ENCODE assay signal across 9 mouse cellular contexts in genomic region chr4:46130221-46130620, GRCm38 (mm10). TPM values are rescaled to one million over a fixed set of nuclear protein-coding genes. Genes with fewer than 3 reads are reported as not detected.
A peak's percentile ranks its signal among the peaks of the same experiment; 100 is the strongest.
DNase-seq lines count a peak whose midpoint lies in the region; ATAC-seq and TF ChIP-seq lines count a peak whose summit lies in the region.
"Had no signal": no experiment of that assay in that cellular context is flagged by ENCODE, and none has a peak within 500 bp of the region (broad histone marks: within the 10 kb centered on the region; RNA-seq: fewer than 3 reads in every experiment).

No protein-coding gene starts in this region.

- DNase-seq in forebrain, postnatal 0 days, result peak; percentile 62
- DNase-seq in right cerebral cortex, adult 2 months (ENCODE audit: low spot score in 2 of 2), result peak; percentile 59 to 65
- DNase-seq in right cerebral cortex, adult 18-20 months, result no peak
- DNase-seq in heart, postnatal 4 days, result peak; percentile 59
- DNase-seq in lung, embryonic 14.5 days, result peak; percentile 79
- peak; percentile 67 for DNase-seq in thymus, adult 2 months

- no peak overlapping the region for H3K4me2 ChIP-seq in forebrain, postnatal 0 days (ENCODE audit: low read depth)
- no peak overlapping the region for H3K4me2 ChIP-seq in forebrain, embryonic 16.5 days (ENCODE audit: low read length)
- no peak overlapping the region for H3K4me2 ChIP-seq in lung, embryonic 14.5 days
- H3K4me2 ChIP-seq: limb, embryonic 12.5 days had no signal

- no peak for TF ChIP-seq POLR2A in bone marrow, adult 2 months (IDR thresholded peaks at IDR 0.05; ENCODE audit: borderline replicate concordance, control insufficient read depth, low read depth, low read length)
- TF ChIP-seq POLR2A in thymus, adult 2 months (IDR thresholded peaks at IDR 0.05; ENCODE audit: control insufficient read depth, extremely low read depth, insufficient read depth, low read length, poor library complexity), result no peak

- no peak overlapping the region for H3K4me3 ChIP-seq in forebrain, postnatal 0 days (ENCODE audit: low read depth, low read length)
- no peak overlapping the region for H3K4me3 ChIP-seq in forebrain, embryonic 16.5 days (replicated peaks; ENCODE audit: low read length)
- no peak overlapping the region for H3K4me3 ChIP-seq in bone marrow, adult 2 months (replicated peaks; ENCODE audit: control insufficient read depth, low read depth, low read length)
- H3K4me3 ChIP-seq in lung, embryonic 14.5 days (ENCODE audit: low read depth, low read length), result no peak overlapping the region
- no peak overlapping the region for H3K4me3 ChIP-seq in thymus, adult 2 months (ENCODE audit: control insufficient read depth, insufficient read depth, low read length)
- H3K4me3 ChIP-seq: limb, embryonic 12.5 days had no signal

- no peak overlapping the region for H3K9ac ChIP-seq in forebrain, postnatal 0 days
- H3K9ac ChIP-seq in forebrain, embryonic 16.5 days (replicated peaks; ENCODE audit: low read depth, low read length), result no peak overlapping the region
- H3K9ac ChIP-seq in lung, embryonic 14.5 days, result no peak overlapping the region
- H3K9ac ChIP-seq: limb, embryonic 12.5 days had no signal

- H3K9me3 ChIP-seq in forebrain, postnatal 0 days (ENCODE audit: low read length), result no peaks in the 10 kb centered on the region
- H3K9me3 ChIP-seq in forebrain, embryonic 16.5 days (ENCODE audit: control insufficient read depth, low read length), result no peaks in the 10 kb centered on the region
- H3K9me3 ChIP-seq in lung, embryonic 14.5 days (ENCODE audit: low read depth, low read length), result no peaks in the 10 kb centered on the region
- H3K9me3 ChIP-seq: limb, embryonic 12.5 days had no signal

- H3K36me3 ChIP-seq in forebrain, postnatal 0 days (ENCODE audit: insufficient read depth), result peaks cover 48% of the 10 kb centered on the region
- peaks cover 26% of the 10 kb centered on the region for H3K36me3 ChIP-seq in forebrain, embryonic 16.5 days (ENCODE audit: control insufficient read depth, insufficient read depth)
- H3K36me3 ChIP-seq in lung, embryonic 14.5 days (ENCODE audit: insufficient read depth), result peaks cover 78% of the 10 kb centered on the region
- peaks cover 11% of the 10 kb centered on the region for H3K36me3 ChIP-seq in thymus, adult 2 months (ENCODE audit: control insufficient read depth, insufficient read depth, low read length)

- H3K4me1 ChIP-seq in forebrain, postnatal 0 days (ENCODE audit: insufficient read depth), result no peaks in the 10 kb centered on the region
- H3K4me1 ChIP-seq in forebrain, embryonic 16.5 days (replicated peaks; ENCODE audit: control insufficient read depth, insufficient read depth, low read length), result no peaks in the 10 kb centered on the region
- no peaks in the 10 kb centered on the region for H3K4me1 ChIP-seq in bone marrow, adult 2 months (ENCODE audit: control insufficient read depth, insufficient read depth, low read length)
- H3K4me1 ChIP-seq in lung, embryonic 14.5 days (ENCODE audit: insufficient read depth), result no peaks in the 10 kb centered on the region
- H3K4me1 ChIP-seq in thymus, adult 2 months (replicated peaks; ENCODE audit: control insufficient read depth, insufficient read depth, low read length), result no peaks in the 10 kb centered on the region

- WGBS in forebrain, postnatal 0 days, result 73% methylated on average over 3 of the region's 3 CpGs
- 70% methylated on average over 3 of the region's 3 CpGs for WGBS in forebrain, embryonic 16.5 days
- WGBS in bone marrow, adult 2 months, result 72% methylated on average over 3 of the region's 3 CpGs
- WGBS in lung, embryonic 14.5 days, result 74% methylated on average over 3 of the region's 3 CpGs
- 94% methylated on average over 3 of the region's 3 CpGs for WGBS in thymus, adult 2 months

- H3K27ac ChIP-seq in forebrain, postnatal 0 days (ENCODE audit: low read depth, low read length), result no peak overlapping the region
- H3K27ac ChIP-seq in forebrain, embryonic 16.5 days (ENCODE audit: low read length), result no peak overlapping the region
- H3K27ac ChIP-seq in bone marrow, adult 2 months (ENCODE audit: control insufficient read depth, insufficient read depth, low read depth, low read length, poor library complexity), result no peak overlapping the region
- H3K27ac ChIP-seq in lung, embryonic 14.5 days (ENCODE audit: low read depth), result no peak overlapping the region
- H3K27ac ChIP-seq in thymus, adult 2 months (ENCODE audit: control insufficient read depth, insufficient read depth, low read length), result no peak overlapping the region
- H3K27ac ChIP-seq: limb, embryonic 12.5 days had no signal

- H3K27me3 ChIP-seq in forebrain, postnatal 0 days (ENCODE audit: insufficient read depth, low read length), result no peaks in the 10 kb centered on the region
- H3K27me3 ChIP-seq in forebrain, embryonic 16.5 days (replicated peaks; ENCODE audit: control insufficient read depth, insufficient read depth, low read length), result no peaks in the 10 kb centered on the region
- no peaks in the 10 kb centered on the region for H3K27me3 ChIP-seq in lung, embryonic 14.5 days (ENCODE audit: insufficient read depth, low read length)
- no peaks in the 10 kb centered on the region for H3K27me3 ChIP-seq in thymus, adult 2 months (ENCODE audit: control insufficient read depth, insufficient read depth, low read length)
- H3K27me3 ChIP-seq: limb, embryonic 12.5 days had no signal

- ATAC-seq in forebrain, postnatal 0 days, result no peak
- ATAC-seq in forebrain, embryonic 16.5 days, result no peak
- ATAC-seq in lung, embryonic 14.5 days (ENCODE audit: insufficient read depth), result no peak

- peak; percentile 73 for TF ChIP-seq CTCF in forebrain, postnatal 0 days (IDR thresholded peaks at IDR 0.05; ENCODE audit: low read depth)
- TF ChIP-seq CTCF in bone marrow, adult 2 months (IDR thresholded peaks at IDR 0.05; ENCODE audit: control insufficient read depth, insufficient read depth, low read length), result peak; percentile 75
- peak; percentile 79 for TF ChIP-seq CTCF in lung, embryonic 14.5 days (IDR thresholded peaks at IDR 0.05; ENCODE audit: low read depth)
- no peak for TF ChIP-seq CTCF in thymus, adult 2 months (IDR thresholded peaks at IDR 0.05; ENCODE audit: borderline replicate concordance, control insufficient read depth, extremely low read depth, insufficient read depth, low read length, poor library complexity)

RNA-seq across cellular contexts. Expression of gene Ncbp1, which starts 8.2 kb away (rescaled TPM):
- total RNA-seq in forebrain, postnatal 0 days (2014; rRNA removed), result 48.9 and 56.1 TPM in 2 replicates
- polyA plus RNA-seq in forebrain, postnatal 0 days (2015; fragmentation: Nextera tagmentation; extraction: Ambion mirVana), result 58.7 and 58.9 TPM in 2 replicates
- polyA plus RNA-seq in forebrain, embryonic 16.5 days (2015; fragmentation: Nextera tagmentation; extraction: Ambion mirVana), result 98.8 and 107 TPM in 2 replicates
- 39.9 and 40.9 TPM in 2 replicates for polyA plus RNA-seq in bone marrow, adult 2 months (2011; ENCODE audit: insufficient read depth, insufficient read length, low replicate concordance, missing spikeins)
- total RNA-seq in heart, postnatal 4 days (2021), result 10 to 100 TPM; 35.5 to 36.9 TPM
- polyA plus RNA-seq in lung, embryonic 14.5 days (2014; fragmentation: Nextera tagmentation; extraction: Ambion mirVana), result 85.5 and 89.3 TPM in 2 replicates
- polyA plus RNA-seq in thymus, adult 2 months (2012; rRNA removed), result 53.3 and 56.7 TPM in 2 replicates

RNA-seq across cellular contexts. Expression of gene Tstd2, which starts 8.3 kb away (rescaled TPM):
- total RNA-seq in forebrain, postnatal 0 days (2014; rRNA removed), result 27.4 and 31.4 TPM in 2 replicates
- 12.3 and 19.3 TPM in 2 replicates for polyA plus RNA-seq in forebrain, postnatal 0 days (2015; fragmentation: Nextera tagmentation; extraction: Ambion mirVana)
- polyA plus RNA-seq in forebrain, embryonic 16.5 days (2015; fragmentation: Nextera tagmentation; extraction: Ambion mirVana), result 32.3 and 37.7 TPM in 2 replicates
- polyA plus RNA-seq in bone marrow, adult 2 months (2011; ENCODE audit: insufficient read depth, insufficient read length, low replicate concordance, missing spikeins), result 8.3 and 12.6 TPM in 2 replicates
- 10 to 100 TPM; 19.3 to 20.3 TPM for total RNA-seq in heart, postnatal 4 days (2021)
- 33.5 and 39.2 TPM in 2 replicates for polyA plus RNA-seq in lung, embryonic 14.5 days (2014; fragmentation: Nextera tagmentation; extraction: Ambion mirVana)
- polyA plus RNA-seq in thymus, adult 2 months (2012; rRNA removed), result 20.3 and 23.8 TPM in 2 replicates
